Mouse (Mus musculus) spleen, adult 2 months (tissue): ENCODE results near the gene Ghrhr.

Experiments
- CTCF ChIP-seq: fragments of 200-500 bp; IDR thresholded peaks from 2 replicates; pipeline ENCODE4 v1.5.1; 2011; ENCODE audit warnings: mild to moderate bottlenecking, inconsistent platforms; ENCODE audit not compliant: insufficient read depth, insufficient read length, insufficient replicate concordance; ENCODE audit errors: extremely low read depth
- POLR2A ChIP-seq: fragments of 200-500 bp; IDR thresholded peaks from 2 replicates; pipeline ENCODE4 v1.6.1; 2011; ENCODE audit warnings: low read depth, low read length, inconsistent platforms

DNA sequence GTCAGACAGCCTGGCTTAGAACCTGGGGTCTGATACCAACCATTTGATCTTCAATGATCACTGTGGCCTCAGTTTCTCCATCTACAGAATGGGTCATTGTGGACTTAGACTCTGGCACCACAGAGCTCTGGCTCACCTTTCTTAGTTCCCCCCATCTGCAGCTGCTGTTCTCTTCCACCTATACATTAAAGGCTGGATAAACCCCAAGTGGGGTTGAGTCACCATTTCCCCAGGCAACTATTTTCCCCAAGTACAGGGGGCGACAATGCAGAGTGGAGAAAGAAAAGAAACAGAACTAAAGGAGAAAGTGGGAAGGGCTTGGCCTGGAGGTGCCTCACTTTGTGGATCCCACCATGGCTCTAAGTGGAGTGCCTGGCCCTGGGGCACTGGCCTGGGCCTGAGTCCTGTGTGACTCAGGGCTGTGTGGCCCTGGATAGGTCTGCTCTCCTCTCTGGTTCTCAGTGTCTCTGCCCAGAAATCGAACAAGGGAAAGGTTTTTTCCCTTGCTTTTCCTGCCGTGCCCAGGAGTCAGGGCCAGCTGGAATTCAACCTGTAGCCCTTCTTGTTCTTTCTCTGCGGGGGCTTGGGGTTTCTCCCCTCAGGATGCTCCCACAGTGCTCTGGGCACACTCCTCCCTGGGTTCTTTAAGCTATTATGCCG, 19.0 kb upstream of the Ghrhr start:
- no peak for TF ChIP-seq CTCF
- TF ChIP-seq POLR2A: no peak
